Mouse (Mus musculus) bone marrow macrophage, adult 2 months (primary cell): Measurements from ENCODE around the gene Frem1. TPM values are rescaled to one million over a fixed set of nuclear protein-coding genes. Genes with fewer than 3 reads are reported as not detected.

ENCODE experiments used
- H3K27ac ChIP-seq: 2 replicates; pipeline ENCODE4 v1.5.1; 2012; ENCODE audit warnings: low read depth, low read length; ENCODE audit not compliant: insufficient read depth
- H3K4me1 ChIP-seq: 2 replicates; pipeline ENCODE4 v1.6.1; 2012; ENCODE audit warnings: low read length; ENCODE audit not compliant: control insufficient read depth, insufficient read depth
- H3K4me3 ChIP-seq: 2 replicates; pipeline ENCODE4 v1.5.1; 2012; ENCODE audit warnings: mild to moderate bottlenecking, low read length, moderate library complexity; ENCODE audit not compliant: insufficient read depth
- CTCF ChIP-seq: IDR thresholded peaks from 2 replicates; pipeline ENCODE4 v1.5.1; 2012; ENCODE audit warnings: low read depth, mild to moderate bottlenecking, low read length, moderate library complexity
- POLR2A ChIP-seq: IDR thresholded peaks from 2 replicates; pipeline ENCODE4 v1.6.1; 2012; ENCODE audit warnings: mild to moderate bottlenecking, low read depth, low read length, borderline replicate concordance
- polyA plus RNA-seq: library from polyadenylated mRNA; stranded (reverse); fragments of >200 nt; gene quantifications from 2 replicates; pipeline ENCODE4 v1.2.4, GENCODE M21; 2012; ENCODE audit not compliant: missing spikeins, insufficient read depth, insufficient read length

Frem1 gene
- polyA plus RNA-seq, 1 experiment = not detected

- TF ChIP-seq POLR2A = no peak
- TF ChIP-seq CTCF = no peak
- no peaks in the 10 kb centered on the region; the same call in 1 of the 2 replicates for H3K4me1 ChIP-seq
- H3K27ac ChIP-seq = no peak overlapping the region
- H3K4me3 ChIP-seq = no peak overlapping the region
Observed at GRCm38 (mm10) chr4:82864974-82865699, 187.0 kb downstream of the Frem1 start.

GRCm38 (mm10) chr4:82863316-82863715 is 188.8 kb downstream of the Frem1 start:
- TF ChIP-seq CTCF (no peak), POLR2A (no peak)
- H3K27ac ChIP-seq = no peak overlapping the region
- peaks cover 5% of the 10 kb centered on the region for H3K4me1 ChIP-seq
- H3K4me3 ChIP-seq = no peak overlapping the region

- Histone ChIP-seq H3K27ac (no peak overlapping the region), H3K4me1 (peaks cover 7% of the 10 kb centered on the region), H3K4me3 (no peak overlapping the region)
- no peak for TF ChIP-seq CTCF
- no peak for TF ChIP-seq POLR2A
Observed at GRCm38 (mm10) chr4:82861451-82861850, 190.7 kb downstream of the Frem1 start.

- Histone ChIP-seq H3K27ac (no peak overlapping the region), H3K4me3 (no peak overlapping the region), H3K4me1 (peaks cover 7% of the 10 kb centered on the region)
- TF ChIP-seq CTCF (no peak), POLR2A (no peak)
Observed at GRCm38 (mm10) chr4:82860566-82860965, 191.6 kb downstream of the Frem1 start.

GRCm38 (mm10) chr4:82859131-82860125 is 192.7 kb downstream of the Frem1 start, which contains the start of gene Zdhhc21:
Gene Zdhhc21, minus strand, starts transcription at chr4:82859958.
- TF ChIP-seq CTCF = no peak
- no peak; the same call in 1 of the 2 replicates for TF ChIP-seq POLR2A
- H3K27ac ChIP-seq = peak within 1 kb of the TSS; percentile 41
- peaks cover 11% of the 10 kb centered on the region for H3K4me1 ChIP-seq
- H3K4me3 ChIP-seq = peak within 1 kb of the TSS; percentile 85

GRCm38 (mm10) chr4:82858431-82859010 is 193.6 kb downstream of the Frem1 start:
- H3K27ac ChIP-seq = no peak overlapping the region
- peaks cover 15% of the 10 kb centered on the region for H3K4me1 ChIP-seq
- H3K4me3 ChIP-seq = peak overlapping the region; percentile 85
- TF ChIP-seq POLR2A (no peak), CTCF (no peak)

GRCm38 (mm10) chr4:82856986-82857385 is 195.2 kb downstream of the Frem1 start:
- H3K27ac ChIP-seq = no peak overlapping the region
- TF ChIP-seq POLR2A (no peak), CTCF (no peak)
- peaks cover 15% of the 10 kb centered on the region for H3K4me1 ChIP-seq
- H3K4me3 ChIP-seq = no peak overlapping the region

GRCm38 (mm10) chr4:82853809-82854208 is 198.3 kb downstream of the Frem1 start:
- TF ChIP-seq CTCF (no peak), POLR2A (no peak)
- Histone ChIP-seq H3K4me3 (no peak overlapping the region), H3K4me1 (peaks cover 15% of the 10 kb centered on the region), H3K27ac (no peak overlapping the region)

- Histone ChIP-seq H3K4me1 (peaks cover 3% of the 10 kb centered on the region), H3K4me3 (no peak overlapping the region), H3K27ac (0 out of 2 replicates have a peak overlapping the region, but pooled peaks have one; percentile 16)
- TF ChIP-seq CTCF (no peak), POLR2A (no peak)
Observed at GRCm38 (mm10) chr4:82848552-82849234, 203.4 kb downstream of the Frem1 start.

Other genes with a start within 250 kb of the Frem1 start
- gene Zdhhc21, start 192.4 kb downstream of the Frem1 start, polyA plus RNA-seq = 12.2 and 12.8 TPM in 2 replicates
- gene Cer1, start 167.2 kb downstream of the Frem1 start, polyA plus RNA-seq = not detected in 2 replicates